Mouse (Mus musculus) midbrain, embryonic 13.5 days (tissue): ENCODE measurements around the gene Cd52. TPM values are rescaled to one million over a fixed set of nuclear protein-coding genes. Genes with fewer than 3 reads are reported as not detected.

Experiments used
- ATAC-seq: fragments of 200-750 bp; cut with Nextera tagmentation; 2 replicates; pipeline ENCODE4 v1.8.0; 2017; ENCODE audit warnings: mild to moderate bottlenecking, moderate TSS enrichment, moderate library complexity
- H3K27ac ChIP-seq: fragments of 300-500 bp; sonication (generic); 2 replicates; pipeline ENCODE4 v1.5.1; 2015; ENCODE audit warnings: inconsistent platforms, mild to moderate bottlenecking, moderate library complexity
- H3K27me3 ChIP-seq: fragments of 300-500 bp; sonication (generic); 2 replicates; pipeline ENCODE4 v1.6.1; 2015; ENCODE audit warnings: mild to moderate bottlenecking, inconsistent platforms
- H3K36me3 ChIP-seq: fragments of 300-500 bp; sonication (generic); 2 replicates; pipeline ENCODE4 v1.6.1; 2015; ENCODE audit warnings: mild to moderate bottlenecking, inconsistent platforms
- H3K4me1 ChIP-seq: fragments of 300-500 bp; sonication (generic); replicated peaks from 2 replicates; pipeline ENCODE4 v1.6.1; 2015; ENCODE audit warnings: inconsistent platforms
- H3K4me2 ChIP-seq: fragments of 300-500 bp; sonication (generic); replicated peaks from 2 replicates; pipeline ENCODE4 v1.6.1; 2015; ENCODE audit warnings: moderate library complexity, mild to moderate bottlenecking, inconsistent platforms
- H3K4me3 ChIP-seq: fragments of 300-500 bp; sonication (generic); replicated peaks from 2 replicates; pipeline ENCODE4 v1.5.1; 2015; ENCODE audit warnings: mild to moderate bottlenecking, inconsistent platforms
- H3K9ac ChIP-seq: fragments of 300-500 bp; sonication (generic); replicated peaks from 2 replicates; pipeline ENCODE4 v1.6.1; 2015; ENCODE audit warnings: mild to moderate bottlenecking, inconsistent platforms
- H3K9me3 ChIP-seq: fragments of 300-500 bp; sonication (generic); 2 replicates; pipeline ENCODE4 v1.6.1; 2016; ENCODE audit warnings: mild to moderate bottlenecking, inconsistent platforms
- WGBS: fragments of 180-500 bp; shearing (Covaris S2); methylation state at CpG from one replicate; pipeline ENCODE4 v1.1.7; 2015; 5-methylcytosine and 5-hydroxymethylcytosine counted together
- polyA plus RNA-seq: library from polyadenylated mRNA; unstranded; fragments of >200 nt; fragmentation: Nextera tagmentation; extraction: Ambion mirVana; gene quantifications from 2 replicates; pipeline ENCODE4 v1.2.1, GENCODE M21; 2015

Cd52 gene
- polyA plus RNA-seq, 1 experiment from 2014 or later = 2.7 TPM

GRCm38 (mm10) chr4:134126300-134127120, 31.6 kb upstream of the Cd52 start:
- no peak for ATAC-seq
- Histone ChIP-seq H3K36me3 (peaks cover 15% of the 10 kb centered on the region), H3K9me3 (no peaks in the 10 kb centered on the region), H3K9ac (0 out of 2 replicates have a peak overlapping the region, but pooled peaks have one; percentile 93), H3K27me3 (no peaks in the 10 kb centered on the region), H3K4me3 (no peak overlapping the region), H3K27ac (no peak overlapping the region), H3K4me1 (peaks cover 30% of the 10 kb centered on the region), H3K4me2 (no peak overlapping the region)
- 87% methylated on average over 21 of the region's 21 CpGs for WGBS

- 91% methylated on average over 15 of the region's 15 CpGs for WGBS
- Histone ChIP-seq H3K4me3 (no peak overlapping the region), H3K27ac (no peak overlapping the region), H3K4me1 (peaks cover 32% of the 10 kb centered on the region), H3K36me3 (peaks cover 5% of the 10 kb centered on the region), H3K9ac (no peak overlapping the region), H3K27me3 (no peaks in the 10 kb centered on the region), H3K9me3 (no peaks in the 10 kb centered on the region), H3K4me2 (no peak overlapping the region)
- no peak for ATAC-seq
Observed at GRCm38 (mm10) chr4:134125383-134126060, 30.6 kb upstream of the Cd52 start.

DNA sequence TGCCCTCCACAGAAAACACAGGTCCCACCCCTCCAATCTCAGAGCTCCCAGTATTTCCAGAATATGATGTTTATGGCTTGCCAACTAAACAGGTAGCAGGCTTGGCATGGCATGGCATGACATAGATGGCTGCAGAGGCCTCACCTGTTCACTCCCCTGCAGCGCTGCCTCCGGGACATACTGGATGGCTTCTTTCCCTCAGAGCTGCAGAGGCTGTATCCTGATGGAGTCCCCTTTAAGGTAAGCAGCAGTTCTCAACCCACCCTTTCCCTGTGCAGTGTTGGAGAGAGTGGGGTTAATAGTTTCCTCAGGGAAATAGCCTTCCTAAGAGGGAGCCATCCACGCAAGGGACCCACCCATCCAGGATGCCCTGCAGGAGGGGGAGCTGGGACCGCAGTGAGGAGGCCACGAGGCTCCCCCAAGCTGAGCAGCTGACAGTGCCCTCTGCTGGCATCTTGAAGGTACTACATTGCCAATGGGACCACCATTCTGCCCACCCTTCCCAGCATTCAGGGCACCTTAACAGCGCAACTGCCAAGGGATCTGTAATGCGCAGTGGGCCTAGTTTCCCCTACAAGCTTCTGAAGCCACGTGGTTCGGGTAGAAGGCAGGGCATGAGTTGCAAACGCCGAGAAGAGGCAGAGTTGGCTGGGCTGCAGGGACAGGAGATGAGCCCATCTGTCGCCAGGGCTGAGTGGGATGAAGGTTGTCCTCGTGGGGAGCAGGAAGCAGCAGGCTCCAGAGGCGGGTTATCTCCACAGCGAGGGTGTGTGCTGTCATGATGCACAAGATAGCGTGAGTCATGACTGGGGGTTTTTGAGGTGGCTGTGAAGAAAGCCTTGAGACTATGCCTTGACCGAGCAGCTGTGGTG, 29.0 kb upstream of the Cd52 start:
- Histone ChIP-seq H3K27ac (no peak overlapping the region), H3K9me3 (no peaks in the 10 kb centered on the region), H3K4me1 (peaks cover 27% of the 10 kb centered on the region), H3K4me2 (no peak overlapping the region), H3K36me3 (peaks cover 4% of the 10 kb centered on the region; the same call in 1 of the 2 replicates), H3K4me3 (no peak overlapping the region), H3K9ac (no peak overlapping the region), H3K27me3 (no peaks in the 10 kb centered on the region)
- 27% methylated on average over 17 of the region's 17 CpGs for WGBS
- ATAC-seq = no peak

DNA sequence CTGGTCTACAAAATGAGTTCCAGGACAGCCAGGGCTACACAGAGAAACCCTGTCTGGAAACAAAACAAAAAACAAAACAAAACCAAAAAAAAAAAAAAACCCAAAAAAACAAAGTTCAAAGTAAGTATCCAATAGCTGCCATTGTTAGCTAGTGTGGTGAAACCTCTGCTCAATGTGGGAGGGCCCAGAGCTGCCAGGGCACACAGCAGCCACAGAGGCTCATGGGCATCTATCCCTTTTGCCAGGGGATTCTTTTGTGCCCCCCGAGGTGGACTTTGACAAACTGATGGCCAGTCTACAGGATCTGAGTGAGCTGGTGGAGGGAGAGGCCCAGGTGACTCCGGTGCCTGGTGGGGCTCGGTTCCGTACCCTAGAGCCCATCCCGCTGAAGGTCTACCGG, 28.3 kb upstream of the Cd52 start:
- Histone ChIP-seq H3K4me3 (no peak overlapping the region), H3K4me2 (no peak overlapping the region), H3K4me1 (peaks cover 24% of the 10 kb centered on the region), H3K27me3 (no peaks in the 10 kb centered on the region), H3K36me3 (peaks cover 4% of the 10 kb centered on the region; the same call in 1 of the 2 replicates), H3K9ac (no peak overlapping the region), H3K9me3 (no peaks in the 10 kb centered on the region), H3K27ac (no peak overlapping the region)
- 92% methylated on average over 6 of the region's 6 CpGs for WGBS
- no peak for ATAC-seq

- no peak overlapping the region for H3K4me3 ChIP-seq
Observed at GRCm38 (mm10) chr4:134122281-134122680, 27.4 kb upstream of the Cd52 start.

DNA sequence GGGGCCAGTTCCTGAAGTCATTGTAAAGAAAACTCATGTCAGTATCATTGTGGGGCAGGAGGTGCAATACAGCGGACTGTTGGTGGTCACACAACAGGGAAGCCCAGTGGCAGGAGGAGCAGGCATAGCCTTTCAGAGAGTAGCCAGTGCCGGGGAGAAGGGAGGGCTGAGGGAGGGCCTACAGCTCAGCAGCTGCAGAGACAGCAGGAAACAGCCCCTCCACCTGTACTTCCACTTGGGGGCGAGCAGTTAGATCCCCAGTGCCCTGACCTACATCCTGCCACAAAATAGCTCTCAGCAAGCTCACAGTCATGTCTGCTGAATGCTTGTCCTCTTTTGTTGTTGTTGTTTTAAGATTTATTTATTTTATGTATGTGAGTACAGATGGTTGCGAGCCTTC, 26.7 kb upstream of the Cd52 start:
- ATAC-seq = no peak
- 45% methylated on average over 4 of the region's 4 CpGs for WGBS
- peaks cover 4% of the 10 kb centered on the region; the same call in 1 of the 2 replicates for H3K36me3 ChIP-seq
- H3K4me3 ChIP-seq = no peak overlapping the region
- H3K9me3 ChIP-seq = no peaks in the 10 kb centered on the region
- peaks cover 9% of the 10 kb centered on the region for H3K4me1 ChIP-seq
- H3K27ac ChIP-seq = no peak overlapping the region
- H3K4me2 ChIP-seq = no peak overlapping the region
- H3K9ac ChIP-seq = no peak overlapping the region
- no peaks in the 10 kb centered on the region for H3K27me3 ChIP-seq

More at GRCm38 (mm10) chr4:134122281-134122680, 27.4 kb upstream of the Cd52 start:
- no peak overlapping the region for H3K4me2 ChIP-seq
- H3K36me3 ChIP-seq = peaks cover 4% of the 10 kb centered on the region; the same call in 1 of the 2 replicates
- no peaks in the 10 kb centered on the region for H3K27me3 ChIP-seq
- peaks cover 15% of the 10 kb centered on the region for H3K4me1 ChIP-seq
- no peak overlapping the region for H3K27ac ChIP-seq
- 73% methylated on average over 3 of the region's 3 CpGs for WGBS
- H3K9me3 ChIP-seq = no peaks in the 10 kb centered on the region
- ATAC-seq = no peak
- H3K9ac ChIP-seq = no peak overlapping the region

GRCm38 (mm10) chr4:134120916-134121315, 26.0 kb upstream of the Cd52 start:
- H3K9ac ChIP-seq = no peak overlapping the region
- H3K4me2 ChIP-seq = no peak overlapping the region
- no peaks in the 10 kb centered on the region for H3K36me3 ChIP-seq
- no peak overlapping the region for H3K27ac ChIP-seq
- H3K9me3 ChIP-seq = no peaks in the 10 kb centered on the region
- no peaks in the 10 kb centered on the region for H3K27me3 ChIP-seq
- 88% methylated on average over 4 of the region's 4 CpGs for WGBS
- peaks cover 7% of the 10 kb centered on the region for H3K4me1 ChIP-seq
- no peak for ATAC-seq
- H3K4me3 ChIP-seq = no peak overlapping the region

DNA sequence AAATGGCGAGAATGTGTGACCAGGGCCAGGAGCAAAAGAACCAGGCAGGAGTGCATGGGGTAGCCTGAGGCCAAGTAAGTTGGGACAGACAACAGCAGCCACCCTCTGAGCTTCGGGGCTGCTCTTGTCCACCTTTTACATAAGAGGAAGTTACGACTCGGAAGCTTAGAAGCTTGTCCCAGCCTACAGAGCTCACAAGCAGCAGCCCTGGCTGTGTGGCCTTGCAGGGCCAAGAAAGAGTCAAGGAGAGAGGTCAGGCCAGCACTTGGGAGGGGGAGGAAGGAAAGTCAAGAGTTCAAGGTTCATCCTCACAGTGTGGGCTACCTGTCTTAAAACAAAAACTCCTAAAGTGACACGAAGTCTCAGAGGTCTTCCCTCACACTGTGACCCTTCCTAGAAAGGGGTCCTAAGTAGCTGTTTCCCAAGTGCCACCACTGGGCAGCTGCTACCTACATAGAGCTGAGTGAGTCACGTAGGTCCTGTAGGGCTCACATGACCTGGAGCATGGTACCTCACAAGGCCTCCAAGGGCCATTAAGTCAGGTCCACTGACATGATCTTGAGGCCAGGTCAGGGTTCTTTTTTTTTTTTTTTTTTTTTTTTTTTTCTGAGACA, 25.4 kb upstream of the Cd52 start:
- Histone ChIP-seq H3K4me2 (no peak overlapping the region), H3K9ac (no peak overlapping the region), H3K27ac (no peak overlapping the region), H3K27me3 (no peaks in the 10 kb centered on the region), H3K36me3 (no peaks in the 10 kb centered on the region), H3K4me1 (peaks cover 7% of the 10 kb centered on the region), H3K4me3 (no peak overlapping the region), H3K9me3 (no peaks in the 10 kb centered on the region)
- ATAC-seq = no peak
- WGBS = 86% methylated on average over 6 of the region's 6 CpGs

GRCm38 (mm10) chr4:134119644-134120043, 24.8 kb upstream of the Cd52 start:
- Histone ChIP-seq H3K4me1 (peaks cover 7% of the 10 kb centered on the region), H3K27me3 (no peaks in the 10 kb centered on the region), H3K4me3 (no peak overlapping the region), H3K9me3 (no peaks in the 10 kb centered on the region), H3K9ac (no peak overlapping the region), H3K4me2 (no peak overlapping the region), H3K27ac (no peak overlapping the region), H3K36me3 (no peaks in the 10 kb centered on the region)
- WGBS = 55% methylated on average over 9 of the region's 9 CpGs
- ATAC-seq = no peak

- no peaks in the 10 kb centered on the region for H3K9me3 ChIP-seq
- no peaks in the 10 kb centered on the region for H3K36me3 ChIP-seq
- H3K4me3 ChIP-seq = no peak overlapping the region
- no peaks in the 10 kb centered on the region for H3K27me3 ChIP-seq
- ATAC-seq = no peak
- H3K9ac ChIP-seq = no peak overlapping the region
- H3K27ac ChIP-seq = no peak overlapping the region
- 81% methylated on average over 5 of the region's 5 CpGs for WGBS
- no peak overlapping the region for H3K4me2 ChIP-seq
- peaks cover 4% of the 10 kb centered on the region for H3K4me1 ChIP-seq
Observed at GRCm38 (mm10) chr4:134119042-134119441, 24.2 kb upstream of the Cd52 start.

GRCm38 (mm10) chr4:134118126-134118800, 23.4 kb upstream of the Cd52 start:
- no peaks in the 10 kb centered on the region for H3K36me3 ChIP-seq
- ATAC-seq = no peak
- H3K9me3 ChIP-seq = no peaks in the 10 kb centered on the region
- H3K4me3 ChIP-seq = no peak overlapping the region
- no peak overlapping the region for H3K27ac ChIP-seq
- 76% methylated on average over 14 of the region's 14 CpGs for WGBS
- H3K9ac ChIP-seq = 0 out of 2 replicates have a peak overlapping the region, but pooled peaks have one; percentile 37
- peaks cover 10% of the 10 kb centered on the region for H3K4me1 ChIP-seq
- no peaks in the 10 kb centered on the region for H3K27me3 ChIP-seq
- no peak overlapping the region for H3K4me2 ChIP-seq
